Mouse (Mus musculus) neural tube, embryonic 13.5 days (tissue): ENCODE measurements around the gene Mxi1. TPM values are rescaled to one million over a fixed set of nuclear protein-coding genes. Genes with fewer than 3 reads are reported as not detected.

Experiments
- ATAC-seq: fragments of 200-750 bp; cut with Nextera tagmentation; 2 replicates; pipeline ENCODE4 v1.8.0; 2017; ENCODE audit warnings: low read depth, mild to moderate bottlenecking, moderate TSS enrichment, moderate library complexity
- H3K27ac ChIP-seq: fragments of 300-500 bp; sonication (generic); replicated peaks from 2 replicates; pipeline ENCODE4 v1.5.1; 2015; ENCODE audit warnings: moderate library complexity, mild to moderate bottlenecking, inconsistent platforms
- H3K27me3 ChIP-seq: fragments of 300-500 bp; sonication (generic); 2 replicates; pipeline ENCODE4 v1.6.1; 2015; ENCODE audit warnings: mild to moderate bottlenecking, inconsistent platforms
- H3K36me3 ChIP-seq: fragments of 300-500 bp; sonication (generic); 2 replicates; pipeline ENCODE4 v1.6.1; 2015; ENCODE audit warnings: mild to moderate bottlenecking, inconsistent platforms
- H3K4me1 ChIP-seq: fragments of 300-500 bp; sonication (generic); replicated peaks from 2 replicates; pipeline ENCODE4 v1.6.1; 2015; ENCODE audit warnings: inconsistent platforms
- H3K4me2 ChIP-seq: fragments of 300-500 bp; sonication (generic); 2 replicates; pipeline ENCODE4 v1.6.1; 2015; ENCODE audit warnings: inconsistent platforms, mild to moderate bottlenecking, moderate library complexity
- H3K4me3 ChIP-seq: fragments of 300-500 bp; sonication (generic); 2 replicates; pipeline ENCODE4 v1.5.1; 2015; ENCODE audit warnings: mild to moderate bottlenecking, inconsistent platforms
- H3K9ac ChIP-seq: fragments of 300-500 bp; sonication (generic); 2 replicates; pipeline ENCODE4 v1.6.1; 2015; ENCODE audit warnings: moderate library complexity, mild to moderate bottlenecking, inconsistent platforms
- H3K9me3 ChIP-seq: fragments of 300-500 bp; sonication (generic); 2 replicates; pipeline ENCODE4 v1.6.1; 2016; ENCODE audit warnings: inconsistent platforms
- WGBS: fragments of 180-500 bp; shearing (Covaris S2); methylation state at CpG from one replicate; pipeline ENCODE4 v1.1.7; 2015; 5-methylcytosine and 5-hydroxymethylcytosine counted together
- polyA plus RNA-seq: library from polyadenylated mRNA; unstranded; fragments of >200 nt; fragmentation: Nextera tagmentation; extraction: Ambion mirVana; gene quantifications from 2 replicates; pipeline ENCODE4 v1.2.1, GENCODE M21; 2015

Gene Mxi1
- polyA plus RNA-seq, 1 experiment from 2014 or later = 59.8 TPM

DNA sequence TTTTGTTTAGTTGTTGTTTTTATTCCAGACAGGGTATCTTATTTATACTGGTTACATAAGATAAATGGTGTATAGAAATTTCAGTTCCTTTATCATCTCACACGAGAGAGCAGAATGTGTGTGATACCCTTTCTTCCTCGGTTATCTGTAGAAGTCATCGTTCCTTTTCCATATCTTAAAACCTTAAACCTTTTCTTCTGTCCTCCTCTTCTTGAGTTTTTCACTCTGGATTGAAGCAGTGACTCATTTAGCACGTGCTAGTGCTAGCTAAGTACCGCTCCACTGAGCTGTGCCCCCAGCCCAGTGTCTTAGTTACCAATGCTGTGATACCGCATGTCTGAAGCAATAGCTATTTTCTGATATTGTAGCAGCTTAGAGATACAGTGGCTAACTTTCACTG, 23.4 kb downstream of the Mxi1 start:
- Histone ChIP-seq H3K27me3 (no peaks in the 10 kb centered on the region), H3K9me3 (no peaks in the 10 kb centered on the region), H3K27ac (no peak overlapping the region), H3K4me1 (peaks cover 14% of the 10 kb centered on the region), H3K4me3 (no peak overlapping the region), H3K4me2 (no peak overlapping the region), H3K36me3 (peaks cover 42% of the 10 kb centered on the region), H3K9ac (no peak overlapping the region)
- WGBS = 94% methylated on average over 6 of the region's 6 CpGs
- ATAC-seq = no peak

DNA sequence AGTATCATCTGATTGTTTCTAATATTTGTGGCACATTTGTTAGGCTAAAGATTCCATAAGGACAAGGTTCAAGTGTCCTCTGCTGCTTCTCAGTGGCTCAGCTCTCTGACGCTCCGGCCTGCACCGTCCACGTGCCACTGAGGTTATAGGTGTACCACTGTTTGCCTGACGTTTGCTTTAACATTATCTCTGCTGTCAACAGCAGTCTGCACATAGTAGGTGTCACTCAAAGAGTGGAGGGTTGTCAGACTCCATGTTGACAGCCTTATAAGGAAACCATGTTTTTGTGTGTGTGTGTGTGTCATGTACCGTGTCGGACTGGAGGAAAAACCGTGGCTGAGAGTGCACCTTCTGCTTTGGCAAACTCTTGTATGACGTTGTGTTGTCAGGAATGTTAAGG, 24.9 kb downstream of the Mxi1 start:
- 95% methylated on average over 9 of the region's 9 CpGs for WGBS
- H3K9me3 ChIP-seq = no peaks in the 10 kb centered on the region
- H3K36me3 ChIP-seq = peaks cover 42% of the 10 kb centered on the region
- H3K27me3 ChIP-seq = no peaks in the 10 kb centered on the region
- no peak overlapping the region for H3K27ac ChIP-seq
- H3K4me1 ChIP-seq = peaks cover 11% of the 10 kb centered on the region
- no peak overlapping the region for H3K4me2 ChIP-seq
- ATAC-seq = no peak
- no peak overlapping the region for H3K9ac ChIP-seq
- no peak overlapping the region for H3K4me3 ChIP-seq

DNA sequence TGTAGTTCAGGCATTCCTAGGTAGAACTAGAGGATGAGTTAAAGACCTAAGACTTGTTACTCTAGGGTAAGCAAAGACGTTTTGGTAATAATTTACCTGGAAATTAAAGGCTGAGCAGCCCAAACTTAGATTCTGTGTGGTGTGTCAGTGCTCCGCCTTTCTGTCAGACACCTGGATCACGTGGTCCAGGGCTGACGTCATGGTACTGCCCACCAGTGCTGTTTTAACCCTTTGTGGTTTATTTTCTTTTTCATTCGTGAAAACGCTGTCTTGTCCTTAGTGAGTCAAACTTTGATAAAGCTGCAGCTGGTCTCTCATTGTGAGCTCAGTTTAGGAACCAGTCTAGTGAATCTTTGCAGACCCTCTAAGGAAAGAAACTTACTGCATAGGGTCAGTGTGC, 30.1 kb downstream of the Mxi1 start:
- WGBS = 29% methylated on average over 6 of the region's 6 CpGs
- no peak overlapping the region for H3K4me3 ChIP-seq
- no peak for ATAC-seq

DNA sequence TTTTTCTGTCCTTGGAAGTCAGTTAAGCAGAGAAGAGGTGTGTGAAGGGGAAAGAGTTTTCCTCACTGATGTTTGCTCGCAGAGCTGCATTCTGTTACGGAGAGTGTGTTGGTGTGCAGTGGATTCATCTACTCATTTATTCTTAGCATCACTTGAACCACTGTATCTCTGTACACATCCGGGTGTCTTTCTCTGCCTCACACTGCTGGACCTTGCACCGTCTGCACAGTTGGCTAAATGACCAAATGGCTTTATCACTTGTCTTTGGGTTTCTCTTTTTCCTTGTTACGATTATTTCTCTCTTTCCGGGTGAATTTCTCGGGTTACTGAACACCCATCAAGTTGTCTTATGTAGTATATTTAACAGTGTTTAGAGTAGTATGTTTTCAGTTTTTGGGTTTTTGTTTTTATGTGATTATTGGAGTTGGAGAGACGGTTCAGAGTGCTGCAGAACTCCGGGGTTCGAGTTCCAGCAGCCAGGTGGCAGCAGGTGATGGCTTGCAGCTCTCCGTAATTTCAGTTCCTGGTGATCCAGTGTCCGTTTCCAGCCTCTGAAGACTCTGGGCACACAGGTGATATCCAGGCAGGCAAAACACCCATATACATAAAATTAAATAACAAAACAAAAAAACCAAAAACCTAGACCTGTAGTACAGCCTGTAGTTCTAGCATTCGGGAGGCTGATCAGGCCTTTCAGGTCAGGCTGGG, 33.0 kb downstream of the Mxi1 start:
- no peaks in the 10 kb centered on the region; the same call in 1 of the 2 replicates for H3K36me3 ChIP-seq
- H3K9me3 ChIP-seq = no peaks in the 10 kb centered on the region
- no peaks in the 10 kb centered on the region for H3K27me3 ChIP-seq
- no peak overlapping the region for H3K4me2 ChIP-seq
- no peak overlapping the region for H3K9ac ChIP-seq
- no peak for ATAC-seq
- no peak overlapping the region for H3K4me3 ChIP-seq
- H3K4me1 ChIP-seq = peaks cover 25% of the 10 kb centered on the region
- no peak overlapping the region for H3K27ac ChIP-seq
- 90% methylated on average over 13 of the region's 13 CpGs for WGBS

More for the DNA sequence above, 30.1 kb downstream of the Mxi1 start:
- peaks cover 19% of the 10 kb centered on the region for H3K4me1 ChIP-seq
- peaks cover 18% of the 10 kb centered on the region for H3K36me3 ChIP-seq
- no peak overlapping the region for H3K27ac ChIP-seq
- no peak overlapping the region for H3K9ac ChIP-seq
- no peaks in the 10 kb centered on the region for H3K27me3 ChIP-seq
- H3K9me3 ChIP-seq = no peaks in the 10 kb centered on the region
- H3K4me2 ChIP-seq = no peak overlapping the region

DNA sequence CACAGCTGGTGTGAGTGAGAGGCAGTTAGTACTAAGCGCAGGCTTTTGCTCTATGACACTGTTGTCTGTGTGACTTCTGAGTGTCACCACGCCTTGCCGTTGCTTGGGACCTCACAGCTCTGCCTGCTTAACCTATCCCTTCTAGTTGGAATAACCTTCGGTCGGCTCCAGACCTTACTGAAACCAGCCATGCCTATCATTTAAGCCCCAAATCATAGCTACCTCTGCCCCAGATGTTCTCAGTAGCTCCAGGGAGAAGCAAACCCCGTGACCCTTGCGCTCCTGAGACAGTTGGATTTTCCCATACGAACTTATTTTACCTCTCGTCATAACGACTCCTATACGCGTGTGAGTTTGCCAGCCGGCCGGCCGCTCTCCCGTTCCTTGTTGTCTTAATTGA, 33.7 kb downstream of the Mxi1 start:
- Histone ChIP-seq H3K27me3 (no peaks in the 10 kb centered on the region), H3K4me2 (no peak overlapping the region), H3K9me3 (no peaks in the 10 kb centered on the region), H3K4me3 (no peak overlapping the region), H3K36me3 (no peaks in the 10 kb centered on the region; the same call in 1 of the 2 replicates), H3K27ac (peak overlapping the region; percentile 46), H3K9ac (no peak overlapping the region), H3K4me1 (peaks cover 22% of the 10 kb centered on the region)
- 90% methylated on average over 16 of the region's 16 CpGs for WGBS
- ATAC-seq = no peak

DNA sequence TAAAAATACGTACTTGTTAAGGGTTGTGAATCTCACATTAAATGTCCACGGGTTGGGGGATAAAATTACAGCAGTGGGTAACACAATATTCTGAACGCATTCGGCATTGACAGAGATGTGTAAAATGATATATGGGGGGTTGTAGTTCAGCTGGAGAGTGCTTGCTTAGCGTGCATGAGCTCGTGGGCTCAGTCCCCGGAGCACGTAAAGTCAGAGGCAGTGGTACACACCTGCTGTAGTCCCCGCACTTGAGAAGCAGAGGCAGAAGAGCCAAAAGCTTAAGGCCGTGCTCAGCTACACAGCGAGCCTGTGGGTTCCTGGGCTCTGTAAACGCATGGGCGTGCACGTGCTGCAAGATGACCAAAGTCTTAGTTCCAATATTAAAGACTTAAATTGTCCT, 35.4 kb downstream of the Mxi1 start:
- Histone ChIP-seq H3K27ac (no peak overlapping the region), H3K4me3 (no peak overlapping the region), H3K9me3 (no peaks in the 10 kb centered on the region)

DNA sequence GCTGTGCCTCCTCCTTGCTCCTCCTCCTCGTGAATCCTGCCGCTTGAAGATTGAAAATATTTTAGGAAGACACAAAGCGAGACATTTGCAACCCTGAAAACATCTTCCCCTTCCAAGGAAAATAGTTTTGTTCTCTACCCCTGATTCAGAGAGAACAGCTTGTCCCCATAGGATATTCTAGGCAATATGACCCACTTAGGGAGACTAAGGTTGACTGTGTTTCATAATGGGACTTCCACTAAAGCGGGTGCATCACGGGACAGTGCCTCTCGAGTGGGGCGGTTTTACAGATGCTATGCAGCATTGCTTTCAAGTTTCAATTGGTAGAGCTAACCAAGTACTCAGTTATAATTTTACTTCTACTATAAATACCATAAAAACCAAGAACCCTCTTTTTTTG, 43.5 kb downstream of the Mxi1 start:
- Histone ChIP-seq H3K4me3 (no peak overlapping the region), H3K9me3 (no peaks in the 10 kb centered on the region), H3K4me1 (peaks cover 8% of the 10 kb centered on the region), H3K27ac (no peak overlapping the region), H3K27me3 (no peaks in the 10 kb centered on the region), H3K9ac (no peak overlapping the region), H3K4me2 (no peak overlapping the region), H3K36me3 (peaks cover 15% of the 10 kb centered on the region)
- WGBS = 88% methylated on average over 7 of the region's 7 CpGs
- no peak for ATAC-seq

More for the DNA sequence above, 35.4 kb downstream of the Mxi1 start:
- Histone ChIP-seq H3K4me1 (peaks cover 22% of the 10 kb centered on the region), H3K27me3 (no peaks in the 10 kb centered on the region), H3K36me3 (peaks cover 1% of the 10 kb centered on the region), H3K9ac (no peak overlapping the region), H3K4me2 (no peak overlapping the region)
- ATAC-seq = no peak
- 77% methylated on average over 14 of the region's 14 CpGs for WGBS

DNA sequence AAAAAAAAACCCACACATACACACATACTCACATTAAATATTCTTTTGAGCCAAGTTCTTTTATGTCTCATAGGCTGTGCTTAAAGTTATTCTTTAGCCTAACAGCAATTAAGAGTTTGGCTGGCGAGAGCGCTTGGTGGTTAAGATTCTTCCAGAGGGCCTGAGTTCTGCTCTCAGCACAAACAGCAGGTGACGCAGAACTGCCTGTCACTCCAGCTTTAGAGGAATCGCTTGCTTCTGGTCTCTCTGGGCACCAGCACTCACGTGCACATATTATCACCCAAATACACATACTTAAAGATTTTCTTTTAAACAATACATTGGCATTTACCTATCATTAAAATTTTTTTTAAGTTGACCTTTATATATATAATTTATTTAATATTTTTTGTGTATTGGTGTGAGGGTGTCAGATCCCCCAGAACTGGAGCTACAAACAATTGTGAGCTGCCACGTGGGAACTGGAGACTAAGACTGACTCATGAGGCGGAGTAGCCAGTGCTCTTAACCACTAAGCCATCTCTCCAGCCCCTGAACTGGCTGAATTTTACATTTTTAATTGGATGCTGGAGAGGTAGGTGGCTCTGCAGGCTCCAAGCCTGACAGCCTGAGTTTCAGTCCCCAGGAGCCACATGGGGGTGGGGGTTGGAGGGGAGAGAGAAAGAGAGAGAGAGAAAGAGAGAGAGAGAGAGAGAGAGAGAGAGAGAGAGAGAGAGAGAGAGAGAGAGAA, 44.1 kb downstream of the Mxi1 start:
- H3K4me2 ChIP-seq = no peak overlapping the region
- H3K27me3 ChIP-seq = no peaks in the 10 kb centered on the region
- H3K9ac ChIP-seq = no peak overlapping the region
- H3K27ac ChIP-seq = no peak overlapping the region
- peaks cover 15% of the 10 kb centered on the region for H3K36me3 ChIP-seq
- 80% methylated on average over 7 of the region's 7 CpGs for WGBS
- H3K4me3 ChIP-seq = no peak overlapping the region
- H3K4me1 ChIP-seq = peaks cover 14% of the 10 kb centered on the region
- H3K9me3 ChIP-seq = no peaks in the 10 kb centered on the region
- ATAC-seq = no peak

DNA sequence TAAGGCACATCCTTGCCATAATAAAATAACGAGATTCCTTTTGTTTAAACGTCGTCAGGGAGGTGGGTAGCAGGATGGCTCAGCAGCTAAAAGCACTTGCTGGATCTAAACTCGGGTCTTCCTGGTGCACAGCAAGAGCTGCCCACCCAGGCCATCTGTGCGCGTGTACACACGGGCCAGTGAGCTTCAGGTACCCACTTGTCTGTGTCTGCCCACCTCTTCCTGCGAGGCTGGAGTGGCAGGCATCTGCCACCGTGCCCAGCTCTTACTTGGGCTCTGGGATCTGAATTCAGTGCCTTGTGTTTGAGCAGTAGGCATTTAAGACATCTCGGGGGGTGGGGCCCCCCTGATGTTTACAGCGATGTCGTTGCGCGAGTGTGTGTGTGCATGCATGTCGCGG, 44.7 kb downstream of the Mxi1 start:
- WGBS = 86% methylated on average over 16 of the region's 16 CpGs
- no peaks in the 10 kb centered on the region for H3K9me3 ChIP-seq
- no peak overlapping the region for H3K27ac ChIP-seq
- H3K27me3 ChIP-seq = no peaks in the 10 kb centered on the region
- H3K4me1 ChIP-seq = peaks cover 20% of the 10 kb centered on the region
- ATAC-seq = no peak
- H3K36me3 ChIP-seq = peaks cover 15% of the 10 kb centered on the region
- H3K4me3 ChIP-seq = no peak overlapping the region
- H3K4me2 ChIP-seq = no peak overlapping the region
- H3K9ac ChIP-seq = no peak overlapping the region

DNA sequence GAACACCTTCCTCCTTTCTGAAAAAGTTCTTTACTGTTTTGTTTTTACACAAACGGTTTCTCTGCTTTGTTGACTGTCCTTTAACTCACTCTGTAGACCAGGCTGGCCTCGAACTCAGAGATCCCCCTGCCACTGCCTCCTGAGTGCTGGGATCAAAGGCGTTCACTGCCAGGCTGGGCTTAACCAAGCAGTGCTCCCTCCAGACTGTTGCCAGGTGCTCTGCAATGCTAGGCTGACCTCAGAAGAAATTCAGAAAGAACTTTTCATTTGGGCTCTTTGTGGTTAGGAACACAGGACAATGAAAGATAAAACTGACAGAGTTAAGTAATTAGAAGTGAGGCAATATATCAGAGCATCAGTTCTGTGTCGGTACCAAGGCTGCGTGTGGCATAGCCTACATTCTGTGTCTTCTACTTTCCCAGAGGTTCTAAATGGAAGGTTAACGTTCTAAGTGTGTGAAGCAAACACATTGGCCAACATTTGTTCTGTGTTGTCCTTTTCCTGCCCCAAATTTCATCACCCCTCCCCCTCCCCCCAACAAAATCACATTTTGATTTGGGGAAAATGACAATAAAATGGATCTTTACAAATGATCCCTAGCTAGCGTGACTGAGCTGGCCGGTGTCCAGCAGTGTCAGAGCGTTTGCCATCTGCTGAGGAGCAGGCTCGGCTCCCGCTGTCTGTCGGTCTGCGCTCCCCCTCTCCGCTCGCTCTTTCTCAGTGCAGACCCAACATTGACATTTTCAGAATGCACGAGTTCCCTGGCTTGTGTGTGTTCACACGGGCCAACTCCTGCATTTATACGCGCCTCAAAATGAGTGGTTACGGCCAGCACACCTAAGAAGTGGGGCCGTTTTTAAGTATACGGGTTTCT, 49.1 kb downstream of the Mxi1 start:
- peaks cover 9% of the 10 kb centered on the region; the same call in 1 of the 2 replicates for H3K36me3 ChIP-seq
- H3K27ac ChIP-seq = peak overlapping the region; percentile 78
- H3K9me3 ChIP-seq = no peaks in the 10 kb centered on the region
- peak; percentile 61; the same call in 1 of the 2 replicates for ATAC-seq
- 0 out of 2 replicates have a peak overlapping the region, but pooled peaks have one; percentile 3 for H3K4me3 ChIP-seq
- H3K27me3 ChIP-seq = no peaks in the 10 kb centered on the region
- H3K9ac ChIP-seq = 0 out of 2 replicates have a peak overlapping the region, but pooled peaks have one; percentile 41
- H3K4me2 ChIP-seq = peak overlapping the region; percentile 37
- peaks cover 28% of the 10 kb centered on the region for H3K4me1 ChIP-seq
- WGBS = 37% methylated on average over 22 of the region's 22 CpGs

DNA sequence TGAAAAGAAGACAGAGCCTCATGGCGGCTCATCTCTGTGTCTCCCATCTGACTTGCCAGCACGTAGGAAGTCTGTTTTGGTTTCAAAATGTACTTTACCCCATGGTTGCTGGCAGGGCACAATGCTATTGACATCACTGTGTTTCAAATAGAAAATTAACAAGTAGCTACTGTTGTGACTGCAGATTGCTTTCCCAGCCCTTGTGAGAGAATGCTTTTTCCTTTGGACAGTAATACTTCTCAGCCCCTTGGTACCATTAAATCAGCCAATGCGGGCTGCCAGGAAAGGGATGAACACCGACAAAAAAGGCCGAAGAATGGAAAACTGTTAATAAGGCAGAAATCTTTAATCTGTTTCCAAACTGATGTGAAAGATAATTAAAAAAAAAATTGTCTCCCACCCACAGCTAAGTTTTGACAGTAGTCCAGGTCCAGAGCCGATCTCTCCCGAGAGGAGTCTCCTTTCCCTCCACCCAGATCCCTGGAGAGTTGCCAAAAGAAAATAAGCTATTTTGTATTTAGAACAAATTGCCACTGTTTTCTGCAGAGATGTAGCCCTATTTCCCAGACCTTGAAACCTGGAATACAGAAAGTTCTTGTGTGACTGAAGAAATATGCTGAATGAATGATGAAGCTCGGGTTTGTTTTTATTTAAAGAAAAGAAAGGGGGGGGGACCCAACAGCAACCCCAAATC, 50.1 kb downstream of the Mxi1 start:
- peak; percentile 6; the same call in 1 of the 2 replicates for ATAC-seq
- peak overlapping the region; percentile 78 for H3K27ac ChIP-seq

More for the DNA sequence above, 50.1 kb downstream of the Mxi1 start:
- H3K27me3 ChIP-seq = no peaks in the 10 kb centered on the region
- peaks cover 39% of the 10 kb centered on the region for H3K4me1 ChIP-seq
- no peak overlapping the region for H3K4me3 ChIP-seq
- 53% methylated on average over 8 of the region's 8 CpGs for WGBS
- no peaks in the 10 kb centered on the region for H3K9me3 ChIP-seq
- H3K9ac ChIP-seq = no peak overlapping the region
- peak overlapping the region; percentile 37 for H3K4me2 ChIP-seq
- peaks cover 9% of the 10 kb centered on the region; the same call in 1 of the 2 replicates for H3K36me3 ChIP-seq
